Mouse (Mus musculus) CH12.LX (cell line): ENCODE measurements around the gene Irf3. TPM values are rescaled to one million over a fixed set of nuclear protein-coding genes. Genes with fewer than 3 reads are reported as not detected.

Experiments used
- DNase-seq: peaks from one replicate; pipeline ENCODE4 v3.0.0-alpha.2; 2013; ENCODE audit errors: extremely low read depth
- H3K27ac ChIP-seq: 2 replicates; pipeline ENCODE4 v1.5.1; 2012; ENCODE audit warnings: low read depth, mild to moderate bottlenecking, control low read depth, moderate library complexity; ENCODE audit not compliant: insufficient read depth
- H3K27me3 ChIP-seq: replicated peaks from 2 replicates; pipeline ENCODE3; 2012; ENCODE audit warnings: inconsistent platforms
- H3K36me3 ChIP-seq, 2 experiments: replicated peaks in 1 of 2; 2 replicates each; pipeline versions ENCODE3 to v1.6.1; 2012; ENCODE audit warnings: inconsistent platforms in 1 of 2, low read length in 1 of 2, mild to moderate bottlenecking in 1 of 2, mixed read lengths in 1 of 2, moderate library complexity in 1 of 2; ENCODE audit not compliant: control insufficient read depth in 1 of 2, insufficient read depth in 1 of 2
- H3K4me1 ChIP-seq, 2 experiments: 2 replicates each; pipeline ENCODE4 v1.6.1; 2012; ENCODE audit warnings: inconsistent platforms in 1 of 2, moderate library complexity in 1 of 2; ENCODE audit not compliant: insufficient read depth in 2 of 2, control insufficient read depth in 1 of 2
- H3K4me2 ChIP-seq: 2 replicates; pipeline ENCODE4 v1.6.1; 2012; ENCODE audit warnings: low read depth, mild to moderate bottlenecking, control low read depth; ENCODE audit not compliant: poor library complexity, insufficient read depth, severe bottlenecking
- H3K4me3 ChIP-seq, 3 experiments: fragments of 150-350 bp in 1 of 3; sonication (generic) in 1 of 3; replicated peaks in 1 of 3; 2 replicates each; pipeline versions ENCODE3 to v1.5.1; 2011 to 2012; ENCODE audit warnings: low read depth in 2 of 3, low read length in 2 of 3, mild to moderate bottlenecking in 2 of 3, moderate library complexity in 2 of 3, control low read depth in 1 of 3, improper control_type of control experiment in 1 of 3, inconsistent platforms in 1 of 3, mixed read lengths in 1 of 3; ENCODE audit not compliant: poor library complexity in 1 of 3
- H3K79me2 ChIP-seq: replicated peaks from 2 replicates; pipeline ENCODE4 v1.6.1; 2012; ENCODE audit warnings: mild to moderate bottlenecking, moderate library complexity; ENCODE audit not compliant: control insufficient read depth, poor library complexity, insufficient read depth, severe bottlenecking; ENCODE audit errors: extremely low read depth
- H3K9ac ChIP-seq: 2 replicates; pipeline ENCODE4 v1.6.1; 2012; ENCODE audit warnings: low read depth, mild to moderate bottlenecking, control low read depth, moderate library complexity; ENCODE audit not compliant: insufficient read depth
- H3K9me3 ChIP-seq: replicated peaks from 2 replicates; pipeline ENCODE3; 2012; ENCODE audit warnings: low read length, inconsistent platforms, mixed read lengths
- CTCF ChIP-seq, 2 experiments: IDR thresholded peaks in 1 of 2; conservative IDR thresholded peaks in 1 of 2; 2 replicates each; pipeline ENCODE4 v1.5.1; 2011 to 2012; ENCODE audit warnings: low read depth in 2 of 2, low read length in 2 of 2, improper control_type of control experiment in 1 of 2, inconsistent platforms in 1 of 2, mild to moderate bottlenecking in 1 of 2, moderate library complexity in 1 of 2
- ELF1 ChIP-seq: IDR thresholded peaks from 2 replicates; pipeline ENCODE4 v1.6.1; 2014; ENCODE audit warnings: low read depth, mild to moderate bottlenecking, inconsistent platforms, low read length, improper control_type of control experiment
- GABPA ChIP-seq: IDR thresholded peaks from 2 replicates; pipeline ENCODE4 v1.6.1; 2012; ENCODE audit warnings: low read depth, low read length, improper control_type of control experiment, inconsistent platforms; ENCODE audit not compliant: insufficient replicate concordance
- HCFC1 ChIP-seq: IDR thresholded peaks from 2 replicates; pipeline ENCODE4 v1.6.1; 2012; ENCODE audit warnings: low read depth, mild to moderate bottlenecking, inconsistent platforms, low read length, improper control_type of control experiment
- IRF4 ChIP-seq: IDR thresholded peaks from 2 replicates; pipeline ENCODE4 v1.6.1; 2014; ENCODE audit warnings: low read depth, mild to moderate bottlenecking, inconsistent platforms, low read length, improper control_type of control experiment
- KAT2A ChIP-seq: IDR thresholded peaks from 2 replicates; pipeline ENCODE4 v1.6.1; 2012; ENCODE audit warnings: low read length, improper control_type of control experiment, inconsistent platforms; ENCODE audit not compliant: insufficient replicate concordance
- MAFK ChIP-seq: IDR thresholded peaks from 2 replicates; pipeline ENCODE4 v1.6.1; 2011; ENCODE audit warnings: low read length, improper control_type of control experiment; ENCODE audit not compliant: insufficient replicate concordance
- MAZ ChIP-seq: IDR thresholded peaks from 2 replicates; pipeline ENCODE4 v1.6.1; 2012; ENCODE audit warnings: low read depth, mild to moderate bottlenecking, inconsistent platforms, low read length, improper control_type of control experiment, moderate library complexity
- NRF1 ChIP-seq: IDR thresholded peaks from 2 replicates; pipeline ENCODE4 v1.6.1; 2014; ENCODE audit warnings: low read depth, mild to moderate bottlenecking, inconsistent platforms, low read length, improper control_type of control experiment, moderate library complexity
- RAD21 ChIP-seq: IDR thresholded peaks from 2 replicates; pipeline ENCODE4 v1.6.1; 2011; ENCODE audit warnings: low read depth, mild to moderate bottlenecking, low read length, improper control_type of control experiment, moderate library complexity
- RCOR1 ChIP-seq: conservative IDR thresholded peaks from 2 replicates; pipeline ENCODE4 v1.6.1; 2012; ENCODE audit warnings: low read depth, mild to moderate bottlenecking, inconsistent platforms, low read length, improper control_type of control experiment
- SIN3A ChIP-seq: IDR thresholded peaks from 2 replicates; pipeline ENCODE4 v1.6.1; 2012; ENCODE audit warnings: low read length, improper control_type of control experiment, inconsistent platforms
- SMC3 ChIP-seq: IDR thresholded peaks from 2 replicates; pipeline ENCODE4 v1.6.1; 2011; ENCODE audit warnings: low read depth, low read length, improper control_type of control experiment
- TBP ChIP-seq: conservative IDR thresholded peaks from 2 replicates; pipeline ENCODE4 v1.6.1; 2011; ENCODE audit warnings: low read depth, low read length, improper control_type of control experiment
- TCF12 ChIP-seq: IDR thresholded peaks from 2 replicates; pipeline ENCODE4 v1.6.1; 2014; ENCODE audit warnings: low read depth, mild to moderate bottlenecking, inconsistent platforms, low read length, improper control_type of control experiment
- USF1 ChIP-seq: IDR thresholded peaks from 2 replicates; pipeline ENCODE4 v1.6.1; 2014; ENCODE audit warnings: low read depth, mild to moderate bottlenecking, inconsistent platforms, low read length, improper control_type of control experiment
- USF2 ChIP-seq: conservative IDR thresholded peaks from 2 replicates; pipeline ENCODE4 v1.6.1; 2011; ENCODE audit warnings: low read depth, low read length, improper control_type of control experiment
- ZC3H11A ChIP-seq: IDR thresholded peaks from 2 replicates; pipeline ENCODE4 v1.6.1; 2012; ENCODE audit warnings: low read depth, mild to moderate bottlenecking, inconsistent platforms, low read length, improper control_type of control experiment
- ZKSCAN1 ChIP-seq: IDR thresholded peaks from 2 replicates; pipeline ENCODE4 v1.6.1; 2012; ENCODE audit warnings: low read depth, inconsistent platforms, low read length, improper control_type of control experiment, borderline replicate concordance
- ZNF384 ChIP-seq: IDR thresholded peaks from 2 replicates; pipeline ENCODE4 v1.6.1; 2012; ENCODE audit warnings: low read depth, low read length, improper control_type of control experiment, inconsistent platforms
- dilution Hi-C: fragments of 300-500 bp; cut with MboI; formaldehyde crosslinking; loops from 2 replicates; pipeline ENCODE4 v1.14.3; 2020; ENCODE audit warnings: low sequenced_read_pairs; ENCODE audit not compliant: extremely low pct_unique_long_range_greater_than_20kb, extremely low pct_ligation_motif_present
- in situ Hi-C: fragments of 300-500 bp; cut with MboI; formaldehyde crosslinking; loops from 3 replicates; pipeline ENCODE4 v1.14.3; 2019; ENCODE audit warnings: low sequenced_read_pairs, low pct_ligation_motif_present, low pct_unique_long_range_greater_than_20kb, mixed read lengths
- polyA plus RNA-seq: library from polyadenylated mRNA; unstranded; fragments of >175 nt; gene quantifications from 2 replicates; pipeline ENCODE4 v1.2.1, GENCODE M21; 2012; ENCODE audit warnings: low read depth; ENCODE audit not compliant: insufficient read length
- total RNA-seq, 2 experiments: library from RNA; depleted of rRNA; stranded (reverse); fragments of 300-350 nt in 1 of 2; fragments of >200 nt in 1 of 2; gene quantifications; 2 replicates each; pipeline ENCODE4 v1.2.3; 2012 to 2014

Gene Irf3
- total and polyA plus RNA-seq, 3 experiments = 33.5 to 79.7 (median 56.5) TPM

DNA sequence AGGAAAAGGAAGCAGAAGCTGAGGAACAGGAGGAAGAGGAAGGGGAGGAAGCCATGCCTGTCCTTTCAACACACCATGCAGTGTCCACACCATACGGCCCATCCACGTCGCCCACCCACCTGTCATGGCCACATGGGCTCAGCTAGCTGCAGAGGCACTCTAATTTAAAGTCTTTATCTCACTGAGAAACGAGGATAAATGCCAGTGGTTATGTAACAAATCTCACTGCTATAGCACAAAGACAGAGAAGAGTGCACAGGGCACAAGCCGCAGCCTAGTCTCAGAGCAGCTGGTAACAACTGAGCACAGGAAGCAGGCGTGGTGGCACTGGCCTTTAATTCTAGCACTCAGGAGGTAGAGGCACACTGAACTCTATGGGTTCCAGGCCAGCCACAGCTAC, 47.5 kb upstream of the Irf3 start:
- H3K27ac ChIP-seq = no peak overlapping the region
- H3K9me3 ChIP-seq = no peaks in the 10 kb centered on the region
- H3K27me3 ChIP-seq = peaks cover 51% of the 10 kb centered on the region
- H3K79me2 ChIP-seq = no peaks in the 10 kb centered on the region
- dilution Hi-C loops (no loop called here), in situ Hi-C loops (loop anchor here (10.0 kb wide), 2 partner anchors 95 to 205 kb away; partner anchors contain the start of genes Pnkp and Vrk3)
- H3K4me3 ChIP-seq = no peak overlapping the region
- H3K4me1 ChIP-seq = peaks cover 3 to 16% of the 10 kb centered on the region in 2 experiments; a peak in 3 of 4 replicates
- TF ChIP-seq ZKSCAN1 (no peak), ZC3H11A (no peak), USF2 (no peak), TBP (no peak), RAD21 (no peak), ELF1 (no peak), ZNF384 (no peak), MAZ (no peak), NRF1 (no peak)
- no peak overlapping the region for H3K4me2 ChIP-seq
- H3K36me3 ChIP-seq = peaks cover 0 to 2% of the 10 kb centered on the region in 2 experiments
- DNase-seq = no peak
- H3K9ac ChIP-seq = no peak overlapping the region

DNA sequence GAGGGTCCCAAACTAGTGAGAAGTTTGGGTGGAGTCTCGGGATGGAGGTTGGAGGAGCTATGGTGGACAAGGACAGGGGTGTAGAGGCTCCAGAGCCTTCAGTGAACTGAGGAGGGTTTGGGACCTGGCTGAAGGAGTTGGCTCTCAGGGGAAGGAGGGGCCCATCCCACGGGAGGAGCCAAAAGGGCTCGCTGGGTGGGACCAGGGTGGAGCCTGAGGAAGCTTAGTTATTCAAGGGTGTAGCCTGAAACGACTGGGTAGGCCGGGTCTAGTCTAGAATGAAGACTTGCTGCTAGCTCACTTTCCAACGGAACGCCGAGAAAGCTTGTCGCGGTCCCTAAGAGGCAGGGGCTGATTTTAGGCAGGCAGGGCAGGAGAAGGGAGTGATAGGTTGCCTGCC, 45.5 kb upstream of the Irf3 start:
- dilution Hi-C loops = no loop called here
- in situ Hi-C loops = loop anchor here (10.0 kb wide), 2 partner anchors 97 to 207 kb away; partner anchors contain the start of genes Pnkp and Vrk3
- no peaks in the 10 kb centered on the region for H3K79me2 ChIP-seq
- H3K9ac ChIP-seq = peak overlapping the region; percentile 13; the same call in 1 of the 2 replicates
- H3K36me3 ChIP-seq = peaks cover 0 to 5% of the 10 kb centered on the region in 2 experiments
- H3K4me2 ChIP-seq = peak overlapping the region; percentile 93
- H3K27ac ChIP-seq = no peak overlapping the region
- peaks cover 3 to 16% of the 10 kb centered on the region in 2 experiments; a peak in 3 of 4 replicates for H3K4me1 ChIP-seq
- H3K27me3 ChIP-seq = peaks cover 46% of the 10 kb centered on the region
- peak; percentile 68 for DNase-seq
- H3K9me3 ChIP-seq = no peaks in the 10 kb centered on the region
- TF ChIP-seq TCF12 (no peak), SMC3 (no peak), ELF1 (no peak), IRF4 (no peak), RCOR1 (no peak), MAZ (no peak), CTCF (conservative IDR thresholded peaks at IDR 0.05 in 1 of 2, IDR thresholded peaks at IDR 0.05 in 1 of 2; ENCODE audit: low read depth in 2 of 2, low read length in 2 of 2) (no peak), NRF1 (no peak), TBP (no peak), USF1 (no peak), MAFK (no peak), SIN3A (no peak), HCFC1 (no peak), KAT2A (no peak), GABPA (no peak)
- TF ChIP-seq, all 38 proteins: peak for 0
- peak overlapping the region; percentile 23 to 47 (median 41) for H3K4me3 ChIP-seq
